Mouse (Mus musculus) brown adipose tissue, adult 24 weeks (tissue): ENCODE data around the gene Morc2b. TPM values are rescaled to one million over a fixed set of nuclear protein-coding genes. Genes with fewer than 3 reads are reported as not detected.
"Not testable (repeated sequence)": the region's sequence is repeated elsewhere in the genome, so short reads cannot be mapped to it uniquely, and the experiment has no call there.

ENCODE experiments used
- H3K27ac ChIP-seq: fragments of 200-500 bp; replicated peaks from 2 replicates; pipeline ENCODE4 v1.5.1; 2012; ENCODE audit warnings: low read depth, mild to moderate bottlenecking, low read length
- H3K4me1 ChIP-seq: fragments of 200-500 bp; 2 replicates; pipeline ENCODE4 v1.6.1; 2012; ENCODE audit warnings: low read length, mixed read lengths; ENCODE audit not compliant: control insufficient read depth, insufficient read depth, insufficient read length
- H3K4me3 ChIP-seq: fragments of 200-500 bp; 2 replicates; pipeline ENCODE4 v1.5.1; 2012; ENCODE audit warnings: low read depth, mild to moderate bottlenecking, low read length, moderate library complexity; ENCODE audit not compliant: insufficient read depth
- polyA plus RNA-seq: library from polyadenylated mRNA; stranded (reverse); fragments of >200 nt; gene quantifications from 2 replicates; pipeline ENCODE4 v1.2.4, GENCODE M21; 2012; ENCODE audit not compliant: missing spikeins, insufficient read depth, insufficient read length

The Morc2b gene
- not detected in 2 replicates for polyA plus RNA-seq

DNA sequence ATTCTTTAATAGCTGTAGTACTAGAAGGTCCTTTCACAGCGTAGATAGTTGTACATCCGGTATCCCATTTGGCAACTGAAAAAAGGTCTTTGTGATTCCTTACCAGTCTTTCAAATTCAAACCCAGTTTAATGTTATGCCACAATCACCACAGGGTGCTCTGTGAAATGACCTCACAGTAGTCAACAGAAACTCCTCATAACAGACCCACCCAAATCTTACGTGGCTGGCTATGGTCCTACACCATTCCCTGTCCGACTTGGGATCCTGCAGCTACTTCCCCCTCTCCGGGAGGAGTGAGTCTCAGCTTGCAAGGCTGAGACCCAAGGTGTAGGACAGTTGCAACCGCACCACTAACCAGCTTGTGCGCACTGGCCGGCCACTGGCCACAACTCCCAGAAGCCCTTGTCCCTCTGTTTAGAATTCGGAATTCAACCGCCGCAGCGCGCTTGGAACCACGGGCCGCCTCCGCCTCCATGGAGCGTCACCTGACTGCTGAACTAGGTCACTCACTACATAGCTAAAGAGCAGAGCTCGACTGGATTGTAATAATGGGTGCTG lies at the start of gene Morc2b:
Gene Morc2b, minus strand, starts transcription at position 423 of the 560 bp plus-strand sequence.
- H3K4me3 ChIP-seq: no peak within 1 kb of the TSS
- H3K27ac ChIP-seq: no peak within 1 kb of the TSS
- no peaks in the 10 kb centered on the region for H3K4me1 ChIP-seq

DNA sequence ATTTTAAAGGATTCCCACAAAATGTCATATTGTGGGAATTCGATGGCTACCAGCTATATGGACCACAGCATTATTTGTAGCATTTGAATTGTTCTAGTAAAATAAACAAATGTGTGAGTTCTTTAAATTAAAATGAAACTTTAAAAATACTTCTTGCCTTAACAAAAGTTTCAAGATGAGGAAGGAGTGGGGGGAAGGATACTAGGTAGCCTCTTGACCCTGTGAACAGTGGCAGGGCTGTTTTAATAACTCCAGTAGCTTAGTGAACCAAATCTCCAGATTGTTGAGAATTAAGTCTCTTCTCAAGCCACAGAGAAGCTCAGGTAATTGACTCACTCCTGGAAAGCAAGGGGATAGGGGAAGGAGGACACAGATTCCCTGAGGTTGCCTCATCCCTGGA lies 28.7 kb upstream of the Morc2b start, which contains the start of gene Olfr55:
Gene Olfr55, plus strand, starts transcription at position 301 of the 400 bp plus-strand sequence.
- not testable (repeated sequence) for H3K27ac ChIP-seq, H3K4me3 ChIP-seq, H3K4me1 ChIP-seq

DNA sequence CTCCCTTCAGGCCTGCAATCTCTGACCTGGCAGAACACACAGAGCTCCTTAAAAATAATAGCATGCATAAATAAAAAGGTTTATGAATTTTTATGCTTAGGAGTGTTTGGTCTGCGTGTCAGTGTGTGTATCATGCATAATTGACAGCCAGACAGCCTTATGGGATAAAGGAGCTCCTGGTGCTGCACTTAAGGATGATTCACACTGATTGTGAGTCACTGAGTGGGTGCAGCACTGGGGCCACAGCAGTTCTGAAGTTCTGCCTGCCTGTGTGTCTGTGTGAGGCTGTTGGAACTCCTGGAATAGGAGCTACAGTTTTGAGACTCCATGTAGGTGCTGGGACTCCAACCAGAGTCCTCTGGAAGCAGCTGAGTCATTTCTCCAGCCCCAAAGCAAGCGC lies 13.2 kb downstream of the Morc2b start:
- H3K4me1 ChIP-seq: no peaks in the 10 kb centered on the region
- H3K27ac ChIP-seq: no peak overlapping the region
- H3K4me3 ChIP-seq: no peak overlapping the region

DNA sequence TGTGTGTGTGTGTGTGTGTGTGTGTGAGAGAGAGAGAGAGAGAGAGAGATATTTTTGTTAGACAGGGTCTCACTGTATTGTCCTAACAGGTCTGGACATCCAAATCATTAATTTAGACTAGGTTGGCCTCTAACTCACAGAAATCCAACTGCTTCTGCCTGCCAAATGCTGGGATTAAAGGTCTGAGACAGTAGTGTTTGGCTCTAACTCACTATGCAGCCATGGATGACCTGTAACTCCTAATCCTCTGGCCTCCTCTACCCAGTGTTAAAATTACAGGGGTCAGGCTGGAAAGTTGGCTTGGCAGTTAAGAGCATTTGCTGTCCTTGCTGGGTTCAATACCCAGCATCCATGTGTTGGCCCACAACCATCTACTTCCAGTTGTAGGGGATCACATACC lies 14.9 kb downstream of the Morc2b start:
- no peak overlapping the region for H3K4me3 ChIP-seq
- H3K27ac ChIP-seq: no peak overlapping the region
- no peaks in the 10 kb centered on the region for H3K4me1 ChIP-seq

DNA sequence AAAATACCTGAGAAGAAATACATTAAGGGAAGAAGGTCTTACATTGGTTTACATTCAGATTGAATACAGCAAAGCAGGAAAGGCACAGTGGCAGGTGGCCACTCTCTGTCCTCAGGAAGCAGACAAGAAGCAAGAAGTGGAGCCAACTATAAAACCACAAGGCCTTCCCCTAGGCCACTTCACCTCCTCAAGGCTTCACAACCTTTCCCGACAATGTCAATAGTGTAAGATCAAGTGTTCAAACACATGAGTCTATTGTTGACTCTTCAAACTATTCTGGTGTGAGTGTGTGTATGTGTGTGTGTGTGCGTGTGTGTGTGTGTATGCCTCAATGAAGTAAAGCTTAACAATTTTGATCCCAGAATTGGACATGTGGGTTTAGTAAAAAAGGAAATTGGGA lies 42.1 kb downstream of the Morc2b start:
- no peak overlapping the region for H3K4me3 ChIP-seq
- no peak overlapping the region for H3K27ac ChIP-seq
- 0 out of 2 replicates have a peak, but pooled peaks cover 2% of the 10 kb centered on the region for H3K4me1 ChIP-seq

DNA sequence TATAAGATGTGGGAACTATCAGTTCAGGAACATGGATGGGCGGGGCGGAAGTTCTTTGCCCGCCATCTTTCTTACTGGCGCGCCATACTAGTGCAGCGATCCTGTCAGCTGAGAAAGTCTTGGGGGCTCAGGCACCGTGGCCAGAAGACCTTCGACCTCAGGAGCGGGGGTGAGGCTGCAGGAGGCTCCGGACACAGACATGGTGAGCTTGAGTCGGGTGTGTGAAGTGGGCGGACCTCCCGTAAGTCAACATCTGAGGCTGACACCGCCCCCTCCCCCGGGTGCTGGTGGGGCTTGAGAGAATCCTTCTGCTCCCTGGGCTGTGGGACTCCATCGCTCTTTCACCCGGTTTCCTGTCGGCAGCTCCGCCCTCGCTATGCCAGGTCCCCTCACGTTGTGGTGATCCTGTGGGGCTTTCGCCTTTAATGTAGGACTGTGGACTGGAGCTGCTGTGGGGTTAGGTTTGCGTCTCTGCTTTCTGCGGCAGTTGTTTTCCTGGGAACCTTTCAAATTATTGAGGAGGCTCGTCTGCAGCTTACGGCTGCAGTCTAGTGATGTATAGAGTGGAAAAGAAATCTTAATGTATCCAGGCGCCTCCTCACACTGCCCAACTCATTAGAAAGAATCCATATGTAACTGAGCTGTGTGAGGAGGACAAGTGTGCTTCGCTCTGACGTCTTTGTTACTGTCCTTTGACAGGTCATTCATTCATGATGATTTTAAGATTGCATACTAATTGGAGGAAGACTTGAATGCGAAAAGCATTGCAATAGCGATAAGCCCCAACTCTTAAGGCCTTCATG lies 46.9 kb downstream of the Morc2b start:
- Histone ChIP-seq H3K27ac (peak overlapping the region; percentile 85), H3K4me1 (0 out of 2 replicates have a peak, but pooled peaks cover 2% of the 10 kb centered on the region), H3K4me3 (peak overlapping the region; percentile 90)

DNA sequence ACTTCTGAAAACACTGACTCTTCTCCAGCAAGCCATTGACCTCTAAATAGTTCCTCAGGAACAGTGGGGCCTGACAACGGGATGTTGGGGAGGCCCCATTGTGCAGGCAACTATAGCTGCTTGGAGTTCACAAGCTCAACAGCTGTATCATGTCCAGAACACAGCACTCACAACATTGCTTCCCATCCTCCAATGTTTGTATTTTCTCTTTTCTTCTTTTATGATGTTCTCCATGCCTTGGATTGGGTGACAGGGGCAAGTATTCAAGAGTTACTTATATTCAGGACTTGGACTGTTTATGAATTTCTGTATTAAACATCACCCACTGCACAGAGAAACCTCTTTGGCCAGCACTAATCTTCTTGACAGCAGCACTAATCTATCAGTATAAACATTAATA lies 47.9 kb downstream of the Morc2b start:
- Histone ChIP-seq H3K4me1 (0 out of 2 replicates have a peak, but pooled peaks cover 2% of the 10 kb centered on the region), H3K27ac (no peak overlapping the region), H3K4me3 (no peak overlapping the region)

DNA sequence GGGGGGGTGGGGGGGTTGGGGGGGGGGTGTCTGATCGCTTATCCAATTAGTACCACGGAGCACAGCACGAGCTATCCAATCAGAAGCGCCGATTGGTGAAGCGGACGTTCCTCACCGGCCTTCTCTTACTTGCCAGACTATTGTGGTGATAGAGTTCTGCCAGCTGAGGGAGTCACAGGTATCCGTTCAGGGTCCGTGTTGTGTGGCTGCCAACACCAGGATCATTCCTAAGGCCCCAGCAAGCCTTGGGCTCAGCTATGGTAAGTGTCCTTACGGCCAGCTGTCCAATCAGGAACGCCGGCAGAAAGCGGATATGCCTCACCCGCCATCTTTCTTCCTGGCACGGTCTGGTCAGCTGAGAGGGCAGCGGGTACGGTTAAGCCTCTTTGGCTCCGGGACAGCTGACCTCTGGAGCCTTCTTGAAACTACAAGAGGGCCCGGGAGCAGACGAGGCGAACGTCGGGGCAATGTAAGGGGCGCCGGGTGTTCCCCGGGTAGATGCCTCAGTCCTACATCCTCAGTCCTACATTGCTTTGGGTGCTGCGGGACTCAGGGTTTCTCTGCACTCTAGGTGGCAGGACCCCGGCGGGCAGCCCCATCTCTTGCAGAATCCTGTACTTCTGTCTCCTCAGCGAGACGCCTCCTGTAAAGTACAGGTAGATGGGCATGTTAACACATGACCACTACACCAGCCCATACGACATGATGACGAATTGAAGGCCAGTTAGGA lies 50.1 kb downstream of the Morc2b start, which contains the start of gene Zfp563:
Gene Zfp563, plus strand, starts transcription at position 91 of the 730 bp plus-strand sequence.
- Histone ChIP-seq H3K4me3 (peak within 1 kb of the TSS; percentile 82), H3K4me1 (0 out of 2 replicates have a peak, but pooled peaks cover 2% of the 10 kb centered on the region), H3K27ac (peak within 1 kb of the TSS; percentile 97)

DNA sequence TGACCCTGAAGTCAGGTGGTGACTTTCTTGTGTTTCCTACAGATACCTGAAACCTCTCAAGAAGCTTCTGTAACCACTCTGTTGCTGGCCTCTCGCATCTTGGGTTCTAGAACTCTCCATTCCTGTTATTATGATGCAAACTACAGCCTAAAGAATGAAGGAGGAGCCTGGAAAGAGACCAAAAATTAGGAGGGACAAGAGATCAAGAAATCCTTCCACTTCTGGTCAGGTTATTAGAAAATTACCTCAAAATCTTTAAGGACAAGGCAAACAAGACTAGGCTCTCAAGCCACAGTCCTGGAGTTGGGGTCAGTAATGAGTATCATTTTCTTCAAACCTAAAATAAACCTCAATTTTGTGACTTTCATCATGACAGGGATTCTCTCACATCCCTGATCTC lies 71.5 kb downstream of the Morc2b start, which contains the start of gene 4921501E09Rik:
Gene 4921501E09Rik, minus strand, starts transcription at position 101 of the 400 bp plus-strand sequence.
- Histone ChIP-seq H3K4me1 (no peaks in the 10 kb centered on the region), H3K27ac (no peak within 1 kb of the TSS), H3K4me3 (no peak within 1 kb of the TSS)

Other genes starting within 250 kb of the Morc2b start
- 3.1 and 3.9 TPM in 2 replicates for gene Zfp870, start 248.0 kb downstream of the Morc2b start, polyA plus RNA-seq
- not detected in 2 replicates for gene Cyp4f14, start 222.3 kb downstream of the Morc2b start, polyA plus RNA-seq
- gene Cyp4f13, start 192.3 kb downstream of the Morc2b start, polyA plus RNA-seq: 29.1 and 29.8 TPM in 2 replicates
- 0.95 and 5.0 TPM in 2 replicates for gene Zfp472, start 173.9 kb downstream of the Morc2b start, polyA plus RNA-seq
- gene Zfp952, start 146.6 kb downstream of the Morc2b start, polyA plus RNA-seq: 3.9 and 7.1 TPM in 2 replicates
- 1.5 and 3.0 TPM in 2 replicates for gene Zfp763, start 106.3 kb downstream of the Morc2b start, polyA plus RNA-seq
- gene 4921501E09Rik, start 71.6 kb downstream of the Morc2b start, polyA plus RNA-seq: not detected in 2 replicates
- gene Zfp563, start 50.4 kb downstream of the Morc2b start, polyA plus RNA-seq: 1.7 and 4.3 TPM in 2 replicates
- not detected in 2 replicates for gene Olfr55, start 28.8 kb upstream of the Morc2b start, polyA plus RNA-seq
- not detected in 2 replicates for gene Olfr239, start 51.6 kb upstream of the Morc2b start, polyA plus RNA-seq
- not detected in 2 replicates for gene Olfr1564, start 82.0 kb upstream of the Morc2b start, polyA plus RNA-seq
- 4.6 and 4.7 TPM in 2 replicates for gene Zfp955a, start 115.5 kb upstream of the Morc2b start, polyA plus RNA-seq
- gene Olfr63, start 125.0 kb upstream of the Morc2b start, polyA plus RNA-seq: not detected in 2 replicates
- gene Zfp955b, start 149.9 kb upstream of the Morc2b start, polyA plus RNA-seq: 3.7 and 7.1 TPM in 2 replicates
- 2.2 and 3.8 TPM in 2 replicates for gene Zfp81, start 219.2 kb upstream of the Morc2b start, polyA plus RNA-seq